Mouse (Mus musculus): ENCODE results near the gene Rin2.
A peak's percentile ranks its signal among the peaks of the same experiment; 100 is the strongest.

DNA sequence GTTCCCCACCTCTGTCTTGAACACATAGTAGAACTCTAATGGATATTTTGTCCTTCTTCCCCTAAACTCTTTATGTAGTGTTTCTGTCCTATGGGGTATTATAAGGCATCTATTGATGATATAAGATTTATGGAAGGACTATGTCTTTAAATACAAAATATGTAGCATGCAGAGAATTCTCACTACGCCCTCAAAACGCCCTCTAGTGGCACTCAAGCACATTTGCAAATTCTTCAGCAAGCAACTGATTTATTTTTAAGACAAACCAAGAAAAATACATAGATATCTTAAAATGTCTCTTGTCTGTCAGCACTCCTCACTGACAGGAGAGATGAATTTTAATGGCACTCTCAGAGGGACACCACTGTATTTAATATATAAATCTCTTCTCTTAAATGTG is 207.4 kb downstream of the Rin2 start:
- TF ChIP-seq MEF2A (IDR thresholded peaks at IDR 0.05; ENCODE audit: borderline replicate concordance, low read depth, low read length), result no peak
- TF ChIP-seq CTCF (conservative IDR thresholded peaks at IDR 0.05 in 1 of 2, IDR thresholded peaks at IDR 0.05 in 1 of 2; ENCODE audit: low read depth in 2 of 2, low read length in 2 of 2), result peak; percentile 27 to 70; a peak in 3 of 4 replicates
- TF ChIP-seq ZKSCAN1 (IDR thresholded peaks at IDR 0.05; ENCODE audit: borderline replicate concordance, low read depth, low read length), result no peak
- no peak for TF ChIP-seq POLR2A (IDR thresholded peaks at IDR 0.05; ENCODE audit: low read depth, low read length)
- no peak for TF ChIP-seq NELFE (IDR thresholded peaks at IDR 0.05; ENCODE audit: low read depth, low read length)
- no peak for TF ChIP-seq POLR2AphosphoS2 (IDR thresholded peaks at IDR 0.05; ENCODE audit: low read depth, low read length)
- no peak for TF ChIP-seq SIN3A (IDR thresholded peaks at IDR 0.05; ENCODE audit: low read length)
- no peak for TF ChIP-seq EP300 (IDR thresholded peaks at IDR 0.05; ENCODE audit: low read length)
- TF ChIP-seq ZNF384 (IDR thresholded peaks at IDR 0.05; ENCODE audit: low read depth, low read length), result no peak
- no peak for TF ChIP-seq ETS1 (conservative IDR thresholded peaks at IDR 0.05; ENCODE audit: low read depth, low read length)
